ENCODE assay signal across 30 mouse cellular contexts in genomic region chr3:60486713-60487170, GRCm38 (mm10). TPM values are rescaled to one million over a fixed set of nuclear protein-coding genes. Genes with fewer than 3 reads are reported as not detected.
DNase-seq lines count a peak whose midpoint lies in the region; ATAC-seq and TF ChIP-seq lines count a peak whose summit lies in the region.
"Had no signal": no experiment of that assay in that cellular context is flagged by ENCODE, and none has a peak within 500 bp of the region (broad histone marks: within the 10 kb centered on the region; RNA-seq: fewer than 3 reads in every experiment).

No protein-coding gene starts in this region.

- no peak overlapping the region for H3K27ac ChIP-seq in intestine, embryonic 15.5 days
- H3K27ac ChIP-seq in intestine, embryonic 16.5 days (ENCODE audit: low read length) = no peak overlapping the region; the same call in 1 of the 2 replicates
- peak overlapping the region; percentile 60; the same call in 1 of the 2 replicates for H3K27ac ChIP-seq in intestine, postnatal 0 days (ENCODE audit: low read depth, low read length)
- H3K27ac ChIP-seq: heart, embryonic 10.5 days; hindbrain, embryonic 14.5 days; limb, embryonic 10.5 days; limb, embryonic 15.5 days; liver, embryonic 14.5 days; lung, embryonic 15.5 days; midbrain, embryonic 12.5 days; neural tube, embryonic 12.5 days; stomach, embryonic 15.5 days had no signal

- H3K9ac ChIP-seq in intestine, embryonic 15.5 days = no peak overlapping the region
- H3K9ac ChIP-seq in intestine, embryonic 16.5 days (ENCODE audit: low read depth, low read length) = no peak overlapping the region
- no peak overlapping the region for H3K9ac ChIP-seq in intestine, postnatal 0 days (ENCODE audit: low read depth, low read length)
- H3K9ac ChIP-seq: hindbrain, embryonic 14.5 days; limb, embryonic 15.5 days; liver, embryonic 14.5 days; lung, embryonic 15.5 days; midbrain, embryonic 12.5 days; neural tube, embryonic 12.5 days; stomach, embryonic 15.5 days had no signal

- WGBS in intestine, embryonic 15.5 days = 81% methylated on average over 3 of the region's 3 CpGs
- 87% methylated on average over 3 of the region's 3 CpGs for WGBS in intestine, embryonic 16.5 days
- 84% methylated on average over 3 of the region's 3 CpGs for WGBS in intestine, postnatal 0 days

- H3K27me3 ChIP-seq in intestine, embryonic 15.5 days (replicated peaks) = no peaks in the 10 kb centered on the region
- no peaks in the 10 kb centered on the region for H3K27me3 ChIP-seq in intestine, embryonic 16.5 days (replicated peaks; ENCODE audit: control insufficient read depth, insufficient read depth, low read length)
- H3K27me3 ChIP-seq in intestine, postnatal 0 days (replicated peaks; ENCODE audit: control insufficient read depth, insufficient read depth, low read length) = no peaks in the 10 kb centered on the region
- H3K27me3 ChIP-seq: limb, embryonic 15.5 days; lung, embryonic 15.5 days; megakaryocyte, embryonic 14.5 days; midbrain, embryonic 12.5 days; neural tube, embryonic 12.5 days; Patski; stomach, embryonic 15.5 days had no signal

- ATAC-seq in intestine, embryonic 15.5 days = peak; percentile 2; the same call in 1 of the 2 replicates
- no peak for ATAC-seq in intestine, embryonic 16.5 days
- ATAC-seq in intestine, postnatal 0 days = no peak
- no peak for ATAC-seq in cerebellum, adult (ENCODE audit: insufficient number of reproducible peaks, low FRiP score, low TSS enrichment)
- ATAC-seq: forebrain, embryonic 14.5 days; Patski had no signal

- H3K4me1 ChIP-seq in intestine, embryonic 15.5 days (replicated peaks) = 0 out of 2 replicates have a peak, but pooled peaks cover 3% of the 10 kb centered on the region
- 0 out of 2 replicates have a peak, but pooled peaks cover 2% of the 10 kb centered on the region for H3K4me1 ChIP-seq in intestine, embryonic 16.5 days (ENCODE audit: control insufficient read depth, insufficient read depth, low read length)
- H3K4me1 ChIP-seq in intestine, postnatal 0 days (replicated peaks; ENCODE audit: control insufficient read depth, insufficient read depth, low read length) = no peaks in the 10 kb centered on the region
- H3K4me1 ChIP-seq: heart, embryonic 10.5 days; limb, embryonic 10.5 days; lung, embryonic 15.5 days; midbrain, embryonic 12.5 days; neural tube, embryonic 12.5 days; stomach, embryonic 15.5 days had no signal

- no peak overlapping the region for H3K4me3 ChIP-seq in intestine, embryonic 15.5 days (replicated peaks)
- no peak overlapping the region for H3K4me3 ChIP-seq in intestine, embryonic 16.5 days (ENCODE audit: low read length)
- H3K4me3 ChIP-seq in intestine, postnatal 0 days (ENCODE audit: low read depth, low read length) = no peak overlapping the region
- H3K4me3 ChIP-seq: heart, embryonic 10.5 days; limb, embryonic 10.5 days; limb, embryonic 15.5 days; lung, embryonic 15.5 days; midbrain, embryonic 12.5 days; myocyte; neural tube, embryonic 12.5 days; stomach, embryonic 15.5 days had no signal

- peak; percentile 79 for DNase-seq in CD4-positive helper T cell, adult 2 months (ENCODE audit: low read depth, low spot score)
- DNase-seq in T-cell, adult 2 months (ENCODE audit: low spot score) = peak; percentile 56
- DNase-seq in adrenal gland, postnatal 36 days = no peak
- DNase-seq: adrenal gland, postnatal 25 days; cerebellum, adult 11 months; cerebellum, adult 9-10 months; cerebellum, postnatal 36 days; gastrocnemius, postnatal 14 days; heart, adult 11 months; heart, postnatal 36 days; kidney, postnatal 14 days; layer of hippocampus, adult 9-11 months; right cerebral cortex, adult 18-20 months had no signal

- no peak for TF ChIP-seq CTCF in intestine, postnatal 0 days (IDR thresholded peaks at IDR 0.05; ENCODE audit: low read depth)

- H3K36me3 ChIP-seq in intestine, embryonic 15.5 days = no peaks in the 10 kb centered on the region
- no peaks in the 10 kb centered on the region for H3K36me3 ChIP-seq in intestine, embryonic 16.5 days (ENCODE audit: control insufficient read depth, insufficient read depth, low read length)
- no peaks in the 10 kb centered on the region for H3K36me3 ChIP-seq in intestine, postnatal 0 days (ENCODE audit: control insufficient read depth, insufficient read depth)
- H3K36me3 ChIP-seq: heart, embryonic 10.5 days; limb, embryonic 10.5 days; limb, embryonic 15.5 days; lung, embryonic 15.5 days; midbrain, embryonic 12.5 days; neural tube, embryonic 12.5 days; stomach, embryonic 15.5 days had no signal

- no peaks in the 10 kb centered on the region for H3K9me3 ChIP-seq in intestine, embryonic 15.5 days
- no peaks in the 10 kb centered on the region for H3K9me3 ChIP-seq in intestine, embryonic 16.5 days (ENCODE audit: control insufficient read depth, low read length)
- no peaks in the 10 kb centered on the region for H3K9me3 ChIP-seq in intestine, postnatal 0 days (ENCODE audit: control insufficient read depth)
- H3K9me3 ChIP-seq: heart, embryonic 10.5 days; limb, embryonic 10.5 days; limb, embryonic 15.5 days; lung, embryonic 15.5 days; megakaryocyte, embryonic 14.5 days; midbrain, embryonic 12.5 days; neural tube, embryonic 12.5 days; stomach, embryonic 15.5 days had no signal

- H3K4me2 ChIP-seq in intestine, embryonic 15.5 days (replicated peaks) = no peak overlapping the region
- no peak overlapping the region for H3K4me2 ChIP-seq in intestine, embryonic 16.5 days (ENCODE audit: low read depth, low read length)
- H3K4me2 ChIP-seq in intestine, postnatal 0 days (replicated peaks; ENCODE audit: low read depth) = no peak overlapping the region
- H3K4me2 ChIP-seq: hindbrain, embryonic 14.5 days; limb, embryonic 15.5 days; lung, embryonic 15.5 days; midbrain, embryonic 12.5 days; neural tube, embryonic 12.5 days; stomach, embryonic 15.5 days had no signal

RNA-seq across cellular contexts. Expression of gene Mbnl1, which starts 14.1 kb away (rescaled TPM):
- polyA plus RNA-seq in intestine, embryonic 15.5 days (2015; fragmentation: Nextera tagmentation; extraction: Ambion mirVana) = 107 and 119 TPM in 2 replicates
- polyA plus RNA-seq in intestine, embryonic 16.5 days (2015; fragmentation: Nextera tagmentation; extraction: Ambion mirVana) = 94.3 and 98.2 TPM in 2 replicates
- polyA plus RNA-seq in intestine, postnatal 0 days (2015; fragmentation: Nextera tagmentation; extraction: Ambion mirVana) = 54.6 and 55.5 TPM in 2 replicates
- total RNA-seq in adrenal gland, postnatal 36 days (2021) = 100 to 1,000 TPM; 504 to 609 TPM

Comparison
In these comparisons a context has a peak if more than half of its experiments do, and no peak if none do; other contexts are left out.
1. DNase-seq: peak in CD4-positive helper T cell, adult 2 months (single experiment) and T-cell, adult 2 months (single experiment); none in adrenal gland, postnatal 36 days (0 of 2).